Mouse (Mus musculus): ENCODE results near the gene Nr2f1.
"Not testable (repeated sequence)": the region's sequence is repeated elsewhere in the genome, so short reads cannot be mapped to it uniquely, and the experiment has no call there.

Gene Nr2f1

GRCm38 (mm10) chr13:78199642-78200160 lies at the start of gene Nr2f1:
Nr2f1 (minus strand) TSS chr13:78199757.
- DNase-seq (ENCODE audit: extremely low spot score, low spot score): no peak

- no peak for DNase-seq (ENCODE audit: extremely low spot score, low spot score)
Observed at GRCm38 (mm10) chr13:78221680-78222079, 22.1 kb upstream of the Nr2f1 start.

- not testable (repeated sequence) for DNase-seq (ENCODE audit: extremely low spot score, low spot score)
Observed at GRCm38 (mm10) chr13:78220238-78220637, 20.7 kb upstream of the Nr2f1 start.

DNA sequence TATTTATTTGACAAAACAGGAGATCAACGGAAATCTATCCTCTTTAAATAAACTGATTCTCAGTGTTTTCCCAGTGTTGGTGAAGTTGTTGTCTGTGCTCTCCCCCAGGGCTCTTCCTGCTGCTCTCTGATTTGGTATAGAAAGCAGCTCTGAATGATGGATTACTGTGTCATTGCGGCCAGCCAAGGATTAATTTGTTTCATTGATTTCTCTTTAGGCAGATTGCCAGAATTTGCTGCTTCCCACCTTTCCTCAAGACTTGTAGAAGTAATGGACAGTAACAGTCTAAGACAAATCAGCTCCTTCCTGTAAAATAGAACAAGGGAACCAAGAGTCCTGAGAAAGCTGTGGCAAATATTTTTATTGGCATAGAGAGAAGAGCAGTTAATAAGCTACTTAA lies 15.7 kb upstream of the Nr2f1 start:
- DNase-seq (ENCODE audit: extremely low spot score, low spot score): no peak

DNA sequence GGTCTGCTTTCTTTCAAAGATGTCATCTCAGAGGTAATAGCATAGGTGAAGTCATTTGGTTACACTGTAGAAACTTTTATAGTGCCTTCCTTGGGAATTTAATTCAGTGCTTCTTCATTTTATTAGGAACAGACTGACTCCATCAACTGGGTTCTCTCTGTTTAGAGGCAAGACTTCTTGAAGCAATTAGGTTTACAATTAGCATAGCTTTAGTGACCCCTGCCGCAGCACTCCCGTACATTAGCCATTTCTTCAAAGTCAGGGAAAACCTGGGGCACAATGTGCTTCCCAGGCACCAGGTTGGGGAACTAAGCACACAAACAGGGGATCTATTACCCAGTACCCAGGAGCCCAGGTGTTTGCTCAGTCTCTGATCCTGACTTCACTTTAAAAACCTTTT lies 13.6 kb upstream of the Nr2f1 start:
- DNase-seq (ENCODE audit: extremely low spot score, low spot score): no peak

- no peak for DNase-seq (ENCODE audit: extremely low spot score, low spot score)
Observed at GRCm38 (mm10) chr13:78212111-78212510, 12.6 kb upstream of the Nr2f1 start.

GRCm38 (mm10) chr13:78211231-78212010 lies 11.9 kb upstream of the Nr2f1 start:
- no peak for DNase-seq (ENCODE audit: extremely low spot score, low spot score)

GRCm38 (mm10) chr13:78210748-78211089 lies 11.2 kb upstream of the Nr2f1 start:
- DNase-seq (ENCODE audit: extremely low spot score, low spot score): no peak

GRCm38 (mm10) chr13:78210029-78210747 lies 10.6 kb upstream of the Nr2f1 start:
- peak; percentile 79 for DNase-seq (ENCODE audit: extremely low spot score, low spot score)

DNA sequence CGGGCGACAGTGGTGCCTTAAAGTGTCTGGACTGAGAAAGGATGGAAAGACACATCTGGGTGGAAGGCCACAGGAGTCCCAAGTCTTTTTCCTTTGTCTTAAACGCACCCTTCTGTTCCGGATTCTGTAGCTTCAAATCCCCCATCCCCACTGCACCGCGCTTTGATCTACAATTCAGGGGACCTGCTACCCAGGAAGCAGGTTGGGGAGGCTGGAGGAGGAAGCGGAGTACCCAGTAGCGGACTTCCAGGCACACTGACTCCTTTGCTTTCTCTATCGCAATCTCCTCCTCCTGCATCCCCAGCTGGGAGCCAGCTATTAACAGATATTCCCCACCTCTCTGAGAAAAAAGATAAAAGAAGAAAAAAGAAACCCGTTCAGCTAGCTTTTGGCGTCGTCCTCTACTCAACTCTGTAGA lies 10.1 kb upstream of the Nr2f1 start:
- peak; percentile 61 for DNase-seq (ENCODE audit: extremely low spot score, low spot score)

- no peak for DNase-seq (ENCODE audit: extremely low spot score, low spot score)
Observed at GRCm38 (mm10) chr13:78208689-78209410, 9.3 kb upstream of the Nr2f1 start.

- peak; percentile 47 for DNase-seq (ENCODE audit: extremely low spot score, low spot score)
Observed at GRCm38 (mm10) chr13:78207796-78208645, 8.5 kb upstream of the Nr2f1 start.

GRCm38 (mm10) chr13:78206891-78207430 lies 7.4 kb upstream of the Nr2f1 start:
- DNase-seq (ENCODE audit: extremely low spot score, low spot score): no peak

DNA sequence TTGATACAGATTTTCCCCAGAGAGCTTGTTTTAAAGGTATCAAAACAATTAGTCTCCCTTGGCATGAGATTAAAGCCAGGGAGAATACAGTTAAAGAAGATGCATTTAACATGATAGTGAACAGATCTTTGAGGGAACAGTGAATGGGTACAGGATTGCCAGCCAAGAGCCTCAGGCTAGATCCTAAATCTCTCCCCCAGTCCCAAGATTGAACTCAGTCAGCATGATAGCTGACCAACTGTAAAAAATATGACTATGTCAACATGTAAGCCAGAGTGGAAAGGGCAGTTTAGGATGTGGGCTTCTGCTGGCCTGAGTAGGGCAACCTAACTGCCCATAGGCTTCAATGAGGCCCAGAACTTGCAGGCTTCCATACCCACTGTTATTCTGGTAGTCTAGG lies 5.9 kb upstream of the Nr2f1 start:
- DNase-seq (ENCODE audit: extremely low spot score, low spot score): no peak

- peak; percentile 86 for DNase-seq (ENCODE audit: extremely low spot score, low spot score)
Observed at GRCm38 (mm10) chr13:78203348-78204061, 3.9 kb upstream of the Nr2f1 start.

DNA sequence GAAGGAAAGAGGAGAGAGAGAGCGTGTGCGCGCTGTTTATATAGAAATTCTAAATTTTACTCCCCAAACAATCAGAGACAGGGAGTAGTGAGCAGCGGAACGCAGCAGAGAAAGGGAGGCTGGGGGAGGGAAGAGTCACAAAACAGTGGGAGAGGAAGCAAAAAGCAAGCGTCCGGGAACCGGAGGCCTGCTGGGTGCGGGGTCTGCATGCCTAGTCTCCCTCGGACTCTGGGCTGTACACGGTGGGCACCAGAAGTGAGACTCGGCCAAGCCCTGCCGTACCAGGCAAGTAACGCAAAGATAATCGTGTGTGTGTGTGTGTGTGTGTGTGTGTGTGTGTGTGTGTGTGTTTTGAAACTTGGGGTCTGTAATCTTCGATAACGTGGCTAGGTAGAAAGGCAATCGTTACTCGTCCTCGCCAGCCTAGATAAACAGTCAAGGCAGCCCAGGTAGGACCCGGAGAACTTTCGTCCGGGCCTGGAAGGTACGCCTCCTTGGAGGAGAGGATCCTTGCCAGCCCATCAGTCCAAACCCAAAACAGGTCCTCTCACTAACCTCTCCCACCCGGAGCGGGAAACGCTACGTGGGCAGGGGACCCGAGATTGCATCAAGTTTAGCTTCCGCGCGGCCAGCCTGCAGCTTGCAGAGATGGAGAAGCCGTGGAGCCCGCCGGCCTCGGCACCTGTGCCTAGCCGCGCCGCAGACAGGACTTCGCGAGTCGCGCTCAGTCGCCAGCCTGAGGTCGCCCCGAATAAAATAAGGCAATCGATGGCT lies 3.2 kb upstream of the Nr2f1 start:
- peak; percentile 81 for DNase-seq (ENCODE audit: extremely low spot score, low spot score)

- peak; percentile 74 for DNase-seq (ENCODE audit: extremely low spot score, low spot score)
Observed at GRCm38 (mm10) chr13:78201871-78202565, 2.5 kb upstream of the Nr2f1 start.

DNA sequence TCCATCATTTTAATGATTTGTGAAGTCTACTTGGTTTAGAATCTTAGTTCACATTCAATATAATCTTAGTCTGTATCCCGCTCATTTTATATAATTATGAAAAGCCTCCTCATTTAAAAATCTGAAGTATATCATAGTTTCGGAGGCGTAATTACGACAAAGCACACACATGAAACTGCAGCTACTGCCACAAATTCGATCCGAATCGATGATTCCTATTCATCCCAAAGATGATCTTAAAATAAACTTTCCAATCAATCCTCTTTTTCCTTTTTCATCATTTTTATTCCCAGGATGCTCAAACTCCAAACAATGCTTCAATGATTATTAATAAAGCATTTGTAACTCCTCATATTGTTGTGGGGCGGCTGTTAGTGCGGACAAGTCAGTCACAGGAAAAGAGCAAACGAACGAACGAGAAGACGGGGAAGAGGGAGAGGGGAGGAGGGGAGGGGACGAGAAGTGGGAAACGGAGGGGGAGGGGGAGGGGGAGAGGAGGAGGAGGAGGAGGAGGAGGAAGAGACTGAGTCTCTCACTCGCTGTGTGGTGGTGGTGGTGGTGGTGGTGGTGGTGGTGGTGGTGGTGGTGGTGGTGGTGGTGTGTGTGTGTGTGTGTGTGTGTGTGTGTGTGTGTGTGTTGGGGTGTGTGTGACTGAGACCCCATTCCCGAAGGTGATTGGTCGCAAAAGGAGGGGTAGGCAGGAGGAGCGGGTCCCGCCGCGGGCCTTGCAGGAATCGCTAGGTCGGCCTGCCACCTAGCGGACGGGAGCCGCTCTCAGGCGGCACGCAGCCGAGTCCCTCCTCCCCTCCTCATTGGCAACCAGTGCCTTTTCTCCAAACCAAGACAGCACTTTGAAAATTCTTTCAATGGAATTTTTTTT lies 1.7 kb upstream of the Nr2f1 start:
- DNase-seq (ENCODE audit: extremely low spot score, low spot score): peak; percentile 91

Data from neural tube, embryonic 10.5 days (tissue).